Mouse (Mus musculus) kidney, adult 2 months (tissue): ENCODE measurements around the gene Mxra7.

ENCODE experiments used
- CTCF ChIP-seq: fragments of 200-500 bp; conservative IDR thresholded peaks from 2 replicates; pipeline ENCODE4 v1.5.1; 2011; ENCODE audit warnings: low read depth, mild to moderate bottlenecking, control low read depth, low read length, moderate library complexity, mixed read lengths; ENCODE audit not compliant: insufficient read depth, insufficient read length
- POLR2A ChIP-seq: fragments of 200-500 bp; IDR thresholded peaks from one replicate; pipeline ENCODE4 v1.6.1; 2011; ENCODE audit warnings: low read depth, low read length, control low read depth

GRCm38 (mm10) chr11:116784221-116784620 lies 43.6 kb downstream of the Mxra7 start:
- no peak for TF ChIP-seq CTCF
- TF ChIP-seq POLR2A, result no peak
